Mouse (Mus musculus) embryonic fibroblast, embryonic 13.5 days (primary cell): ENCODE data around the gene Fam171a2. TPM values are rescaled to one million over a fixed set of nuclear protein-coding genes. Genes with fewer than 3 reads are reported as not detected.

Source experiments
- H3K27ac ChIP-seq: 2 replicates; pipeline ENCODE4 v1.5.1; 2012; ENCODE audit warnings: low read length, control low read depth, inconsistent platforms; ENCODE audit not compliant: insufficient read depth
- H3K4me1 ChIP-seq: 2 replicates; pipeline ENCODE4 v1.6.1; 2011; ENCODE audit warnings: low read length; ENCODE audit not compliant: control insufficient read depth, insufficient read depth
- H3K4me3 ChIP-seq: 2 replicates; pipeline ENCODE4 v1.5.1; 2011; ENCODE audit warnings: mild to moderate bottlenecking, control low read depth, low read length; ENCODE audit not compliant: insufficient read depth
- CTCF ChIP-seq: IDR thresholded peaks from 2 replicates; pipeline ENCODE4 v1.5.1; 2011; ENCODE audit warnings: mild to moderate bottlenecking, control low read depth, low read length, moderate library complexity, borderline replicate concordance; ENCODE audit not compliant: insufficient read depth
- POLR2A ChIP-seq: IDR thresholded peaks from 2 replicates; pipeline ENCODE4 v1.6.1; 2011; ENCODE audit warnings: low read depth, mild to moderate bottlenecking, control low read depth, low read length, moderate library complexity
- polyA plus RNA-seq: library from polyadenylated mRNA; stranded (reverse); fragments of >200 nt; gene quantifications from 2 replicates; pipeline ENCODE4 v1.2.4, GENCODE M21; 2011; ENCODE audit warnings: low read depth; ENCODE audit not compliant: missing spikeins, insufficient read length

The Fam171a2 gene
- polyA plus RNA-seq, 1 experiment, result 17.9 TPM

DNA sequence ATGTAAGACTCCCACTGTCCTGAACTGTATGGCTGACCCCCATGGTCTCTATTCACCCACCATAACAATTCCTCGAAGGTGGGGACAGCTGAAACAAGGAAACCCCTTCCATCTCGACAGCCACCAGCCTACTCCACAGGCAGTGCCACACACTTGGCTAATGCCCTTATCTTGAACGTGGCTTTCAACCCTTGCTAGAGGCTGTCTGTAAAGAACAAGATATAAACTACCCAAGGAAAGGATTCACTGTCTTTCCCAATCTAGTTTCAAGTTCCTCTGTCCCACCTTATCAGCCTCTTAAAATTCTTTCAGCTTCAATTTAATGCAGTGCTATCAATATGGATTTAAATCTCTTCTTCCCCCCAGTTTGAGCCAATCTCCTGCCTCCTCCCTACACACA is 17.9 kb downstream of the Fam171a2 start:
- H3K4me3 ChIP-seq, result peak overlapping the region; percentile 78
- H3K27ac ChIP-seq, result no peak overlapping the region
- peaks cover 7% of the 10 kb centered on the region; the same call in 1 of the 2 replicates for H3K4me1 ChIP-seq
- no peak for TF ChIP-seq CTCF
- no peak for TF ChIP-seq POLR2A

DNA sequence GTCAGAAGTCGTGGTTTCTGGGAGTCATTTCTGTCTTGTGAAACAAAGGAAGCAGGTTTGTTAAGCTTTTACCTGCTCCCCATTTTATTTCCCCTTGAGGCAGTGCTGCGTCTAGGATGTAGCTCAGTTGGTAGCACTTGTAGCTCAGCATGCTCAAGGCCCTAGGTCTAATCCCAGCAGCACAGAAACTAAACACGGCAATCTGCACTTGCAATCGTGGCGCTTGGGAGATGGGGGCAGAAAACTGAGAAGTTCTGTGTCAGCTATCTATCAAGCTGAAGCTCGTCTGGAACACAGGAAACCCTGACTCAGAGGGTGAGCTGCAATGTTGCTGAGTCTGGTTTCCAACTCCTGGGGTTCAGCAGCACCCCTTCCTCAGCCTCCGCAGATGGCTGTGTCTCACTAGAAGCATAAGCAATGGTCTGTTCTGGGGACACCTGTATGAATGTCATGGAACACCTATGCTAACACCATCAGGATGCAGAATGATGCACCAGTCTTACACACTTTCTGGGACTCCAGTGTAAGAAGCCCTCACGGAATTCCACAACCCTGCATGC is 18.4 kb downstream of the Fam171a2 start:
- H3K4me3 ChIP-seq, result peak overlapping the region; percentile 78
- no peak overlapping the region for H3K27ac ChIP-seq
- TF ChIP-seq CTCF (no peak), POLR2A (no peak)
- H3K4me1 ChIP-seq, result peaks cover 7% of the 10 kb centered on the region; the same call in 1 of the 2 replicates

DNA sequence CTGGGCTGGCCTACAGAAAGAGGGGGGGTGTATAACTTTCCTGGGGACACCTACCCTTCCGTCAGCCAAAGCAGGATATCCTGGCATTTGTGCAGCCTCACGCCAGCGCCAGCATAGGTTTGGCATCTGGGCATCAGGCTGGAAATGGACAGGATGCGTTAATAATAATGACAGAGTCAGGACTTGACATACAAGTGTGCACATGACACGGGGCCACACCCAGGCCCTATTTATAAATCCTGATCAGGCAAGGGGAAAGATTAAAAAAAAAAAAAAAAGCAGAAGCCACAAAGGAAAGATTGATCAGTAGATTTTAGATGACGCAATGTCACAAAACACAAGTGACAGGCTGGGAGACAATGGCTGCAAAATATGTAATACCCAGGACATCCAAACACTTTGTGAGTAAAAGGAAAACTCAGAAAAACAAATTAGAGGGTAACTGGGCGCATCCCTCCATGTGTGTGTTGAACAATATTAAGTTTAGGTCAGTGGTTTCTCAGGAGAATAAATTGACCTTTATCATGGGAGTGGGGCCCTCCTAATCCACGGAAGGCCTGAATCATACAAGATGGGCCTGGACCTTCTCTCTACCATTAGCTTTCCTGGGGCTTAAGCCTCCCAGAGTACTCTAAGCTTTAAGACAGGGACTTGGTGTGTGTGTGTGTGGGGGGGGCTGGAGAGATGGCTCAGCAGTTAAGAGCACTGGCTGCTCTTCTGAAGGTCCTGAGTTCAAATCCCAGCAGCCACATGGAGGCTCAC is 21.7 kb downstream of the Fam171a2 start:
- Histone ChIP-seq H3K4me3 (no peak overlapping the region), H3K27ac (no peak overlapping the region), H3K4me1 (0 out of 2 replicates have a peak, but pooled peaks cover 4% of the 10 kb centered on the region)
- no peak for TF ChIP-seq POLR2A
- no peak for TF ChIP-seq CTCF

DNA sequence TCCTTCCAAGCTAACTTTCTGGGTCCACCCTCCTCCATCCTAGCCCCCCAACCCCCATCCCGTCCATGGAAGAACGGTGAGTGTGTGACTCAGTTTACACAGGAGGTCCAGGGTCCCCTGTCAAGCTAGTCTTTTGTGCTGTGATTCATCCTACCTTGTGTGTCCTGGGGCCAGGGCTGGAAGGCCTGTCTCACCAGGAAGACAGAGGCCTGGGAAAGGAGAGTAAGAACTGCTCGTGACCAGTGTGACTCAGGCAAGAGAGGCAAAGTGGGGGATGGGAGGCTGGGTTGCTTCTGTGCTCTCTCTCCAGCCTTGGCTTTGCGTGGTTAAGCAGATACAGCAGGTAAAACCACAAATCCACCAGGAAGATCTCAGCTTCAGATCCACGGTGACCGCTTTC is 22.8 kb downstream of the Fam171a2 start:
- no peak overlapping the region for H3K27ac ChIP-seq
- 0 out of 2 replicates have a peak, but pooled peaks cover 4% of the 10 kb centered on the region for H3K4me1 ChIP-seq
- no peak overlapping the region for H3K4me3 ChIP-seq
- TF ChIP-seq CTCF (no peak), POLR2A (no peak)

DNA sequence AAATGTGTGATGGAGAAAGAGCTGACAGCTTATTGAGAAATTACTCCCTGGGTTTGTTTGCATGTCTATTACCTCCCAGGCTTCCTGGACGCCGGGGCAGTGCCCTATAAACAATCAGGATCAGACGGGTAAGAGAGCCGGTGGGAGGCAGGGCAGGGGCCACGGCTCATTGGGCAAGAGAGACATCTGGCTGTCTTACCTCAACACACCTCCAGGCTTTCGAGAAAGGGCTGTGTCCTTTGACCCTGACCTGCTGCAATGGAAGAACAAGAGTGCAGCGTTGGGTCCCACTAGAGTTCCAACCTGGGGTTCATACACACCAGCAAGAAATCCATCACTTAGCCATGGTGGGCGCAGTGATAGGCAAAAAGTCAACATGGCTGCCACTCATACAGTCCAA is 25.9 kb downstream of the Fam171a2 start:
- no peak overlapping the region for H3K27ac ChIP-seq
- no peaks in the 10 kb centered on the region for H3K4me1 ChIP-seq
- H3K4me3 ChIP-seq, result no peak overlapping the region
- TF ChIP-seq CTCF (no peak), POLR2A (no peak)

DNA sequence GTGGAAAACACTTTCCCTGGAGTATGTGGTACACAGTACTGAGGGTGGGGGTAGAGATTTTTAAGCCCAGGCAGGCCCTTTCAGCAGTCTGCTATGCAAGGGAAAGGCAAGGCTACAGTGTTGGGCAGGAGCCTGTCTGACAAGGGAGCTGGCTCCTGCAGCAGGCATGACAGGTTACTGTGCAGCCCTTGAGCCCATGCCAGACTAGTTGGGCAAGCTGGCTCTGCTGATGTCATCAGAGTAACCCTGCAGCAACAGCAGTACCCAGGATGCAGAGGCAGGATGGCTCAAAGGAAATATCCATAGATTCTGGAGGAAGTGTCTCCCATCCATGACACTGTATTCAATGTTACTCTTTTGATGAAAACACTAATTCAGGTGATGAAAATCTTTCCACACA is 28.6 kb downstream of the Fam171a2 start:
- H3K4me1 ChIP-seq, result no peaks in the 10 kb centered on the region; the same call in 1 of the 2 replicates
- TF ChIP-seq CTCF, result no peak
- no peak for TF ChIP-seq POLR2A
- no peak overlapping the region for H3K27ac ChIP-seq
- no peak overlapping the region for H3K4me3 ChIP-seq

DNA sequence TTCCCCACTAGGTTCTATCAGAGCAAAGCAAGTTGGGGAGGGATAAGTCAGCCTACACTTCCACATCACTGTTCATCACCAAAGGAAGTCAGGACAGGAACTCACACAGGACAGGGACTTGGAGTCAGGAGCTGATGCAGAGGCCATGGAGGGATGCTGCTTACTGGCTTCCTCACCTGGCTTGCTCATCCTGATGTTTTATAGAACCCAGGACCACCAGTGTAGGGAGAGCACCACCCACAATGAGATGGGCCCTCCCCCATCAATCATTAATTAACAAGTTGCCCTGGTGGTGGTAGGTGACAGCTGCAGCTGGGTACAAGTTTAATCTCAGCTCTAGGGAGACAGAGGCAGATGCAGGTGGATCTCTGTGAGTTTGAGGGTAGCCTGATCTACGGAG is 30.3 kb downstream of the Fam171a2 start:
- TF ChIP-seq POLR2A (no peak), CTCF (no peak)
- no peak overlapping the region for H3K27ac ChIP-seq
- H3K4me3 ChIP-seq, result no peak overlapping the region
- H3K4me1 ChIP-seq, result no peaks in the 10 kb centered on the region; the same call in 1 of the 2 replicates

DNA sequence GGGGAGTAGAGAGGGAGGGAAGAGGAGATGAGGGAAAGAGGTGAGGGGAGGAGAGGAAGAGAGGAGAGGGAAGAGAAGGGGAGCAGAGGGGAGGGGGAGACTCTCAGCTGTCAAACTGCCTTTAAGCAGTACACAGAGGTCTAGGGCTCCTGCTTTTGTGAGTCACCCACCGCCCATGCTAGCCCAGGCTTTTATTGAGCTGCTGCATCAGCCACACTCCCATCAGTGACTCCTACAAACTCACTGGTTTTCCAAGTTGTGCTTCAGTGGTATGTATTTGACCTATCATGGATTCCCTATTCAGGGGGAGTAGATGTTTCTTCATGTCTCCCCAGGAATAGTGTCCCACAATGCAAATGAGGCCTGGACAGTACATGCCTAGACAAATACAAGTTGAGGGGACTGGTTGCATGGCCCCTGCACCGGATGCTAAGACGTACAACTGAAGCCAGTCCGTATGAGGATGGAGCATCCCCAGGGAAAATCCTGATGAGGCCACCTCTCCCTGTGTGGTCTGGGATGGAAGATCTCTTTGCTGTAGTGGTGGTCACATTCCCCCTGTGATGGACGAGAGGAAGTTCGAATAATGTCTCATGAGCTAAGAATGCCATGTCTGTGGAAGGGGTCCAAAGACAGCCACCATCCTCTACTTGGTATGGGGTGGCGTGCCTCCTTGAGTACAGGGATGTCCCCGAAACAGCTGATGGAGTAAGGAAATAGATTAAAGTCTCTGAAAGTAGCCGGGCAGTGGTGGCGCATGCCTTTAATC is 32.3 kb downstream of the Fam171a2 start:
- H3K4me1 ChIP-seq, result peaks cover 4% of the 10 kb centered on the region
- H3K27ac ChIP-seq, result no peak overlapping the region
- H3K4me3 ChIP-seq, result no peak overlapping the region
- TF ChIP-seq POLR2A (no peak), CTCF (no peak)

DNA sequence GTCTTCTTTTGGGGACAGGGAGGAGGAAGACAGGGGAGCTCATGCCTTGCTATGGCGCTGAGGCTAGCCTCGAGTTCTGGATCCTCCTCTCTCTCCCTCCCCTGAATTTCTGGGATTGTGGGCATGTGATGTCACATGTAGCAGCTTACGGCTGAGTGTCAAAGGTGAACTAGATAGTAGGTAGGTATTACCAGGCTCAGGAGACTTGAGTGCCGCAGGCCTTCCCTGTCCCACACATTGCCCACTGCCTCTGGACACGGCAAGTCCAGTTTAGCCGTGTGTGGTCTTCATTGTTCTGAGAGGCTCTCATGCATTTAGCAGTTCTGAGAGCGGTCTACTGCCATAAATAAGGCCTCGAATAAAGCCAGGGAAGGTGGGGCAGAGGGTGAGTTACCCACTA is 34.4 kb downstream of the Fam171a2 start:
- Histone ChIP-seq H3K4me1 (peaks cover 4% of the 10 kb centered on the region), H3K4me3 (no peak overlapping the region), H3K27ac (no peak overlapping the region)
- TF ChIP-seq CTCF (no peak), POLR2A (no peak)

DNA sequence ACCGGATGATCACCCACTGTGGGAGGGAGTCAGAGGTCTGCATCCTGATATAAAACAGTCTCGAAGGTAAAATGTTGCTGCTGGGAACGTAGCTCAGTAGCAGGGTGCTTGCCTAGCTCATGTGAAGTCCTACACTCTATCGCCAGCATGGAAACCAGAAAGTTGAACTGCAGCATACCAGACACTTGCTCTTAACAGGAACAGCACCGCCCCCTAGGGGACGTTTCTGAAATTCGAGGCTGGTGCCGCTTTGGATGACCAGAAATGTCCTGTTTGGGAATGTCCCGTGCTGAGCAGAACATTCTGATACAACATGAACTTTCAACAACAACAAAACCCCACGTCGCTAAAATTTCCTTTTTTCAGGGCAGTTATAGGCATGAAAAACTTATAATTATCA is 35.8 kb downstream of the Fam171a2 start:
- no peak for TF ChIP-seq POLR2A
- peak; percentile 70; the same call in 1 of the 2 replicates for TF ChIP-seq CTCF
- peak overlapping the region; percentile 84 for H3K27ac ChIP-seq
- peaks cover 4% of the 10 kb centered on the region for H3K4me1 ChIP-seq
- H3K4me3 ChIP-seq, result no peak overlapping the region
